Mouse (Mus musculus) retina, postnatal 1 day (tissue): ENCODE results near the gene Dnajb6.
"Not testable (repeated sequence)": the region's sequence is repeated elsewhere in the genome, so short reads cannot be mapped to it uniquely, and the experiment has no call there.

Source experiments
- DNase-seq: peaks from one replicate; pipeline ENCODE4 v3.0.0-alpha.2; 2012

Gene Dnajb6

DNA sequence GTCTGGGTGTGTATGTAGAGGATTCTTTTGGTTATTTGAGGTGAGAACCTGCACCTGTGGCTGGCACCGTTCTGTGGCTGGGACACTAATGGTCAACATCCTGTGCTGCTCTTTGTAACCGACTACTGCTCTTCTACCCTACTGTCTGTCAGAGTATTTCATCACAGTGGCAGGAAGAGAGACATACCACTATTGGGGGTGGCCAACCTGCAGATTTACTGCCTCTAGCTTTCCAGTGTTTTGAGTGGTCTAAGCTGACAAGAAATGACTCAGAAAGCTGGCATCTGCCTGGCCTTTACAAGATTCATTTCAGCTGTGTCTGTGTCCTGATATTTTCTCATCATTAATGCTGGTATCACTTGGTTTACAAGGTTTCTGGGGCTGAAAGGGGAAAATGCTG is 36.5 kb downstream of the Dnajb6 start:
- no peak for DNase-seq

GRCm38 (mm10) chr5:29772651-29773330 is 37.3 kb downstream of the Dnajb6 start:
- no peak for DNase-seq

- DNase-seq: no peak
Measured at GRCm38 (mm10) chr5:29773460-29774150, 38.1 kb downstream of the Dnajb6 start.

DNA sequence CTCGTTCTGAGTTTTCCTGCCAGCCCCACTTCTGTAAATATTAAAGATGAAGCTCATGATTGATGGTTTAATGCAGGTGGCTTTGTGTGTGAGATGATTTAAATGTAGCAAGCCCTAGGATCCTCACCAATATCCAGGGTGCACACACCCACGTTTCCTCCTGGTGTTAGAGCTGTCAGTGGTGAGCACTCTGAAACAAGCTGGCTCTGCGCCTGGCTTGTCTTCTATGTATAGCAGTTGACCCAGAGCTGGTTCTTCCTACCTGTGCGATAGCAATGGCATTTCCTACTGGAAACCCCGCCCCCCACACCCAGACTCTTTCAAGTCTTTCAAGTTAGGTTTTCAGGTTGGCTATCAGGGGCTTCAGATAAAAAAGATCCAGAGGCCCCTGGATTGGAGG is 39.9 kb downstream of the Dnajb6 start:
- DNase-seq: no peak

DNA sequence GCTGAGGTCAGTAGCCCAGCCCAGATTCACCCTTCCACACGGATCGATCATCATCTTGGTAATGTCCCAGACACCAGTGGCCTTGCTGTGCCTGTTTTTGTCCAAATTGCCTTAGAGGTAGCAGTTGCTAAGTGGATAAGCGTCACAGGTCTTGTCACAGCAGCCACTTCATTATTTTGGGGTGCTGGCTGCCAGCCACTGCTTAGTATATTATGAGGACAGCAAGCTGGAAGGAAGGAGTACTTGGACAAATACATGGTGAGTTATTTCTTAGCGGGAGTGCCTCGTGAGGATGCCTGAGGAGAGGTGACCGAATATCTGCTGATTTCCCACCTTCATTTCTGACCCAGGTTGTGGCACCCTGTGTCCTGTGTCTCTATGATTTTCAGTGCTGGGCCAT is 42.5 kb downstream of the Dnajb6 start:
- no peak for DNase-seq

DNA sequence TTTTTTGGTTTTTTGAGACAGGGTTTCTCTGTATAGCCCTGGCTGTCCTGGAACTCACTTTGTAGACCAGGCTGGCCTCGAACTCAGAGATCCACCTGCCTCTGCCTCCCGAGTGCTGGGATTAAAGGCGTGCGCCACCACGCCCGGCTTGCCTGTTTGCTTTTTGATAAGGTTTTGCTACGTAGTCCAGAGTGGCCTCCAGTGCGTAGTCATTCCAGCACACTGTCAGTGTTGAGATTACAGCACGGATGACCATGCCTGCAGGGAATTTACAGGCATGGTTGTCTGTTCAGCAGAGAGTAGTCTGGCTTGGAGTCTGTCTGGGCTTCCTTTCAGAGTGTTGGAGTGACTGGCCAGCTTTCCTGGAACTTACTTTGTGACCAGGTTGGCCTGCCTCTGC is 44.2 kb downstream of the Dnajb6 start:
- not testable (repeated sequence) for DNase-seq

DNA sequence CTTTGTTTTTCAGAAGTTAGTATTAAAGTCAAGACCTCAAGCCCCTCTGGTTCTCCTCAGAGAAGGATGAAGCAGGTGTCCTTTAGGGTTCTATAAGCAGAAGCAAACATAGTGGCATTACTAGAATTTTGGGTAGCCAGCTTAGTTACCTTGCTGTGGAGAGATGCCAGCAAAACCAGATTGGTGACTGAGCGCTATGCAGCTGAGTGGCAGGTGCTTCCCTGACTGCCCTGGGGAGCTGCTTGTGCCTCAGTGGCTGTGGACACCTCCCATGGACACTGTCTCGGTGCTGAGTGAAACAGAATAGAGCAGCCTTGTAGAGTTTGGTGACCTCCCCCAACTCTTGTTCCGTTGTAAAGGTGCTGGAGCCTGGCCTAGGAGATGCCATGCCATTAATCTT is 46.8 kb downstream of the Dnajb6 start:
- no peak for DNase-seq

DNA sequence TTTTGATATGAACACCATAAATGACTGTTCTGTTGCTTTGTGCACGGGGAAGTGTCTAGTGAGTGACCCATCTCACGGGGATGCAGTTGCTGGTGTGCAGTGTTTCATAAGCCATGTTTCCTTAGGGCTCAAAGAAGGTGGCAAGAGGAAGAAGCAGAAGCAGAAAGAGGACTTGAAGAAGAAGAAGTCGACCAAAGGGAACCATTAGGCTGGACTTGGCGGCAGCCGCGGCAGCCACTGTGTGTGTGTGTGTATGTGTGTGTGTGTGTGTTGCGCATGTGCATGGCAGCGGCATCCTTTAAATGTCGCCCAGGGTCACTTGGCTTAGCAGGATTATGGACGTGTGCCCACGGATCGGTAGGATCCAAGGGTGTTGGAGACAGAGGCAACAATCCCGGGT is 49.4 kb downstream of the Dnajb6 start:
- DNase-seq: not testable (repeated sequence)

- DNase-seq: not testable (repeated sequence)
Measured at GRCm38 (mm10) chr5:29785953-29786352, 50.5 kb downstream of the Dnajb6 start.

DNA sequence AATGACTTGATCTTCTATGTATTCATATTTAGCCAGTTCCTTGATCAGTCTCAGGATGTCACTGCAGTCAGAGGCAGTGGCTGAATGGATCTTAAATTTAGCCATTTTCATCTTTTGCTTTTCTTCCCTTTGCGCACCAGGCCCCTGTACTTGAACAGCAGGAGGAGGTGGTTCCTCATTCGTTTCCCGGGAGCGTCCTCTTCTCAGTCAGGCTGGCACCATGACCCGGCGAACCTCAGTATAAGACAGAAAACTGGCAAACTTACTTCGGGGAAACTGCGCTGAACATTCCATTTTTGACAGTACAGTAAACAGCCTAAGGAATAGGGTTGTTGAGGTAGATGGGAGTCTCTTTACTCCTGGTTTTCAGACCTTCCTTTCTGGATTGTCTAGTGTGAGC is 59.4 kb downstream of the Dnajb6 start:
- not testable (repeated sequence) for DNase-seq

- no peak for DNase-seq
Measured at GRCm38 (mm10) chr5:29808940-29809339, 73.5 kb downstream of the Dnajb6 start.

- not testable (repeated sequence) for DNase-seq
Measured at GRCm38 (mm10) chr5:29811377-29811921, 76.0 kb downstream of the Dnajb6 start.

- no peak for DNase-seq
Measured at GRCm38 (mm10) chr5:29816523-29817242, 81.2 kb downstream of the Dnajb6 start.

DNA sequence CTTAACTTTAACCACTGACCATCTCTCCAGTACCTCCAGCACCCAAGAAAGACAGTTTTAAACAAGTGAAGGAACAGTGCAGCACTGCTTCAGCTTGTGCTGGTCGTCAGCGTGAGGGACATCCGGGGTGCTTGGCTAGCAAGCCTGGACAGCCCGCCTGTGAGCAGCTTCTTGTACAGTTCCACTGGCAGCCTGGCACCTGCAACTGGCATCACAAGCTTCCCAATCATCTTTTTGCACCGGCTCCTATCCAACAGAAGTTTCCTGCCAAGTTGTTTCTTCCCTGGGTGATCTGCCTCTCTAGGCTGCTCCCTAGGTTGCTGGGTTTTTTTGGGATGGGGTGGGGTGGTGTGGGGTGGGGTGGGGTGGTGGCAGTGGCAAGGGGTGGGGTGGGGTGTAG is 81.9 kb downstream of the Dnajb6 start:
- no peak for DNase-seq

- DNase-seq: no peak
Measured at GRCm38 (mm10) chr5:29818287-29818686, 82.8 kb downstream of the Dnajb6 start.

- peak; percentile 38 for DNase-seq
Measured at GRCm38 (mm10) chr5:29824796-29825195, 89.3 kb downstream of the Dnajb6 start.

- no peak for DNase-seq
Measured at GRCm38 (mm10) chr5:29826780-29827179, 91.3 kb downstream of the Dnajb6 start.

DNA sequence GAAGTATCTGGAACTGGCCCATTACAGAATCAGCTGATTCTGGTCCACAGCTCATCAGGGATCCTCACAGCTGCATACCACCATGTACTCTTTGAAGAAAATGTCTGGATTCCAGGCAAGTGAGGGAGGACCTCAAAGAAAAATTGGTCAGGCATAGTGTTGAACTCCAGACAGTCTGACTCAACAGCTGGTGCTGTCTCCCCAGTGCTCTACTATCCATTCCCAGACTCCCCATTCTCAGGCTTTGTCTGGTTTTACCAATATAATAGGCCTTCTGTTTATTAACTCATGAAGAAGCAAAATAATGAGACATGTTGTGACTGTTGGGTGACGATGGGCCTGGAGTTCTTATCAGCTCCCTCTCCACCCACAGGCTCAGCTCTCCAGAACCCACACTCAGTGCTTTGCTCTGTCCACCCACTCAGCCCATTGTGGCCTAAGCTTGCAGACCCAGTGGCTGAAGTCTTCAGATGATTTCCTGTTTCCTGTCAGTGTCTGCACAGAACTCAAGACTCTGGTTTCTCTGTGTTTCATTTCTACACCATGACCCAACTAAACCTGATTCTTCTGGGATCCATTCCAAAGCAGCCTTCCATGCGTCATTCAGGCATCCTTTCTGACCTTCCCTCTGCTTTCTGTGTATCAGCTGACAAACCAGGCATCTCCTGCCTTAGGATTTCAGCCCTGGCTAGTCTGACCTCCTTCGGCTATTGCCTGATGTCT is 107.1 kb downstream of the Dnajb6 start:
- DNase-seq: no peak

GRCm38 (mm10) chr5:29845038-29845437 is 109.5 kb downstream of the Dnajb6 start:
- no peak for DNase-seq

DNA sequence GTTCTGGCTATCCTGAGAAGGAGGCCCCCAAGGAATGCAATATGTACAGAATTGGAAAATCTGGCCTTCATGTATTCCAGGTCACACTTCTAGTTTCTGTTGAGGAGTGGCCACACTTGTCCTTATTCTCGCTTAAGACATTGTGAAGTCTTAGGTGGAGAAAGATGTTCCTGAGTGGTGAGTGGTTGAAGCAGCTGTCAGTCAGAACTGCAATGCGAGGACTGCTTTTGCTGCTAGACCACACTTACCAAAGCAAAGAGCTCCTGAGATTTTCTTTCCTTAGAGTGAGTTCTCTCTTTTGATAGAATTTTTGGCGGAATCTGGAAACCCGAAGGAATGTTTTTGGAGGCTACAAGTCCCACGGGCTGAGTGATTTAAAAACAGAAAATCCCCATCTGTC is 112.0 kb downstream of the Dnajb6 start:
- DNase-seq: no peak

DNA sequence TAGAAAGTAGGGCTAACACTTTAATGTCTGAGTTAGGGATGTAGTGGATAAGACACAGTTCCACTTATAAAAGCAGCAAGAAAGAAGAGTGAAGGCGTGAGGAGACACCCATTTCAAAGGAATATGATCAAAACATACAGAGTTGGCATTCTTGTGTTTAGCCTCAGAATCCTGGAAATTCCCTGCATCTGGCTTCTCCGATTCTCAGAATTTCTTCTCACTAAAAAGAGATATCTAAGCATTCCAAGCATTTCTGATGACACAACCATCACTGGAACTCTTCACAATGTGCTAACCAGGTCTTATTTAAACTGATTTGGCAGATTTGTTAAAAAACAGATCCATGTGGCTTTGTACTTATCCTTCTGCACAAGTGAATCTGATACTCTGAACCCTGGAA is 112.6 kb downstream of the Dnajb6 start:
- no peak for DNase-seq

GRCm38 (mm10) chr5:29852376-29852775 is 116.9 kb downstream of the Dnajb6 start:
- DNase-seq: peak; percentile 50

DNA sequence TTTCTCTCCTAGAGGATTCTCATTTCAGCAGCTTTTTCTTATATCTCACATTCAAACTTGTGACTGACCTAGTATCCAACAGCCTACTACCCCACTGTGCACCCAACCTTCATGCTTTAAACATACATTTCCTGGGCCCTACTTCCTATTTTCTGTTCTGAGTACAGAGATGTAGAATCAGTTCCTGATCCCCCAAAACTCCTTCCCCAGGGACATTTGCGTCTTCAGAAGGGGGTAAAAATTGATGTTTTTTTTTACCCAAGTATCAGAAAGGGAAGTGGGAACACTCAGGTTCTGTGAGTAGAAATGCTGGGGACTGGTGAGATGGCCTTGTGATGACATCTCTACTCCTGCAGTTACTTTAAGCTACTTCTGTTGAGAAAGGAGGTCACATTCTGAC is 117.5 kb downstream of the Dnajb6 start:
- no peak for DNase-seq
